Mouse (Mus musculus): ENCODE data around the gene Adamts17.

DNA sequence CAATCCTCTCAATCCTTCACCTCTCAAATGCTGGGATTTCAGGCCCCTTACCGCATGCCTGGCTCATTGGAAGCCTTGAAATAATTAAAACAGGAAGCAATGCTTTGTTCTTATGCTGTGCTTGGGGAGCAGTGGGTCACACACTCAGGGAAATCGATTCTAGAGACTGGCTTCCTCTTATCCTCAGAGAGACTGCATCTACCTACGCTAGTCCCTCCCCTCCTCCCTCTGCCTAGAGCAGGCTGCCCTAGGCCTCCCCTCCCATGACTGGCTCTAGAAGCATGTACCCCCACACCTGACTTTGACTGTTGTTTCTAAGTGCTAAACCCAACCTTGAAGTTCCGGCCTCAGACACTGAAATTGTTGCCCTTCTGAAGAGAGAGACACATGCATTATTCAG lies 189.4 kb downstream of the Adamts17 start:
- TF ChIP-seq CTCF (IDR thresholded peaks at IDR 0.05): no peak
- TF ChIP-seq POLR2A (IDR thresholded peaks at IDR 0.05; ENCODE audit: insufficient read depth, low read depth, low read length): no peak
